10 mouse cellular contexts compared by ENCODE assay signal in the genomic region with DNA sequence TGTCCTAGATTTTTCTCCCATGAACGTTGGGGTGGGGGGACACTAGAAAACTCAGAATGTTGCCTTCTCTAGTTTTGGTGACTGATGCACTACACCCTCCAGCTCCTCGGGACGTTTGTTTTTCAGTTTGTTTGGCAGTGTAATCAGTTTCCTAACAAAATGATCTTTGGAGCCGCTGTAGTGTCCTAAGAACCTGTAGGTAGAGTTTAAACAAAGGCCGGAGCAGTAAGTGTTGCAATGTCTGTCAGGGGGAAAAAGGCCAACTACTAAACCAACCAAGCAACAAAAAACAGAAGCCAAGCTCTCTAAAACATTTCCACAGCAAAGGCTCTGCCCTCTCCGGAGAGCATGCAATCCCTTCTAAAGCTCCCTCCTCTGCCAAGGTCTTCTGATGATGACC. TPM values are rescaled to one million over a fixed set of nuclear protein-coding genes. Genes with fewer than 3 reads are reported as not detected.
DNase-seq lines count a peak whose midpoint lies in the region; ATAC-seq and TF ChIP-seq lines count a peak whose summit lies in the region.
"Had no signal": no experiment of that assay in that cellular context is flagged by ENCODE, and none has a peak within 500 bp of the region (broad histone marks: within the 10 kb centered on the region; RNA-seq: fewer than 3 reads in every experiment).

No protein-coding gene starts in this region.

- WGBS in heart, embryonic 12.5 days, result 70% methylated on average over 6 of the region's 6 CpGs
- 72% methylated on average over 6 of the region's 6 CpGs for WGBS in hindbrain, embryonic 10.5 days
- 50% methylated on average over 6 of the region's 6 CpGs for WGBS in liver, postnatal 0 days (ENCODE audit: insufficient replicate concordance)

- peak overlapping the region; percentile 42; the same call in 1 of the 2 replicates for H3K4me3 ChIP-seq in heart, embryonic 12.5 days
- H3K4me3 ChIP-seq in ES-E14 (ENCODE audit: insufficient read depth in 1 of 2, low read depth in 1 of 2, low read length in 2 of 2, poor library complexity in 1 of 2, severe bottlenecking in 1 of 2), result peak overlapping the region; percentile 48 to 52; a peak in 3 of 4 replicates
- peak overlapping the region; percentile 60 for H3K4me3 ChIP-seq in hindbrain, embryonic 10.5 days
- H3K4me3 ChIP-seq in liver, postnatal 0 days (ENCODE audit: low read depth, low read length), result peak overlapping the region; percentile 53

- ATAC-seq in heart, embryonic 12.5 days (ENCODE audit: insufficient number of reproducible peaks, low FRiP score), result no peak
- peak; percentile 84 for ATAC-seq in liver, postnatal 0 days

- TF ChIP-seq CTCF in liver, postnatal 0 days (IDR thresholded peaks at IDR 0.05; ENCODE audit: low read depth), result no peak

- peaks cover 20% of the 10 kb centered on the region; the same call in 1 of the 2 replicates for H3K27me3 ChIP-seq in heart, embryonic 12.5 days (replicated peaks)
- peaks cover 25% of the 10 kb centered on the region for H3K27me3 ChIP-seq in hindbrain, embryonic 10.5 days (ENCODE audit: insufficient read depth, poor library complexity, severe bottlenecking)
- H3K27me3 ChIP-seq in liver, postnatal 0 days (ENCODE audit: insufficient read depth, low read length), result no peaks in the 10 kb centered on the region
- H3K27me3 ChIP-seq: CH12.LX had no signal

- H3K36me3 ChIP-seq in heart, embryonic 12.5 days, result no peaks in the 10 kb centered on the region
- no peaks in the 10 kb centered on the region for H3K36me3 ChIP-seq in ES-E14 (ENCODE audit: control insufficient read depth, insufficient read depth, low read length, poor library complexity, severe bottlenecking)
- H3K36me3 ChIP-seq in hindbrain, embryonic 10.5 days, result no peaks in the 10 kb centered on the region
- H3K36me3 ChIP-seq in liver, postnatal 0 days (replicated peaks; ENCODE audit: insufficient read depth, low read length), result no peaks in the 10 kb centered on the region

- DNase-seq in heart, adult 11 months, result no peak
- DNase-seq in ES-E14 (ENCODE audit: low read depth, low spot score), result no peak
- no peak for DNase-seq in hindbrain, embryonic 10.5 days (ENCODE audit: low spot score)
- DNase-seq in liver, postnatal 0 days, result peak; percentile 24
- DNase-seq in B cell, adult 2 months, result no peak
- no peak for DNase-seq in urinary bladder, adult 2 months (ENCODE audit: low spot score)
- no peak for DNase-seq in frontal cortex, postnatal 10 days (ENCODE audit: low spot score in 2 of 2)
- DNase-seq: layer of hippocampus, adult 9-11 months had no signal

- H3K4me1 ChIP-seq in heart, embryonic 12.5 days (replicated peaks), result no peaks in the 10 kb centered on the region
- no peaks in the 10 kb centered on the region for H3K4me1 ChIP-seq in ES-E14 (ENCODE audit: control insufficient read depth in 2 of 2, insufficient read depth in 2 of 2, low read length in 2 of 2, poor library complexity in 1 of 2)
- H3K4me1 ChIP-seq in hindbrain, embryonic 10.5 days (replicated peaks), result peaks cover 8% of the 10 kb centered on the region
- H3K4me1 ChIP-seq in liver, postnatal 0 days (ENCODE audit: insufficient read depth), result peaks cover 2% of the 10 kb centered on the region; the same call in 1 of the 2 replicates

- in situ Hi-C loops in ES-E14 (cut with MboI; ENCODE audit: low sequenced_read_pairs in 2 of 2, unreplicated experiment in 2 of 2), result no loop called here

- no peak overlapping the region for H3K9ac ChIP-seq in heart, embryonic 12.5 days
- H3K9ac ChIP-seq in ES-E14 (ENCODE audit: insufficient read depth, low read depth, low read length, poor library complexity, severe bottlenecking), result no peak overlapping the region
- H3K9ac ChIP-seq in liver, postnatal 0 days (replicated peaks), result peak overlapping the region; percentile 77

- peak overlapping the region; percentile 85 for H3K4me2 ChIP-seq in heart, embryonic 12.5 days
- H3K4me2 ChIP-seq in liver, postnatal 0 days (ENCODE audit: low read depth, low read length), result peak overlapping the region; percentile 60

- no peaks in the 10 kb centered on the region for H3K9me3 ChIP-seq in heart, embryonic 12.5 days (replicated peaks)
- H3K9me3 ChIP-seq in ES-E14 (ENCODE audit: control insufficient read depth, insufficient read depth, low read depth, low read length), result no peaks in the 10 kb centered on the region
- no peaks in the 10 kb centered on the region for H3K9me3 ChIP-seq in hindbrain, embryonic 10.5 days
- H3K9me3 ChIP-seq in liver, postnatal 0 days (ENCODE audit: low read length), result no peaks in the 10 kb centered on the region

- TF ChIP-seq EP300 in liver, postnatal 0 days (IDR thresholded peaks at IDR 0.05; ENCODE audit: low read depth), result no peak

- H3K27ac ChIP-seq in heart, embryonic 12.5 days (ENCODE audit: poor library complexity, severe bottlenecking), result no peak overlapping the region
- no peak overlapping the region for H3K27ac ChIP-seq in ES-E14 (ENCODE audit: insufficient read depth, low read depth, low read length, poor library complexity, severe bottlenecking)
- H3K27ac ChIP-seq in hindbrain, embryonic 10.5 days, result no peak overlapping the region
- H3K27ac ChIP-seq in liver, postnatal 0 days (ENCODE audit: low read depth), result peak overlapping the region; percentile 98

TF ChIP-seq in ES-E14, 5 proteins besides CTCF, POLR2A, EP300 and RAD21:
- TF ChIP-seq CHD2 (IDR thresholded peaks at IDR 0.05; ENCODE audit: low read depth, low read length), result no peak
- TF ChIP-seq HCFC1 (IDR thresholded peaks at IDR 0.05; ENCODE audit: borderline replicate concordance, insufficient read depth, low read length), result no peak
- no peak for TF ChIP-seq ZC3H11A (IDR thresholded peaks at IDR 0.05; ENCODE audit: borderline replicate concordance, low read depth, low read length)
- TF ChIP-seq MAFK (IDR thresholded peaks at IDR 0.05; ENCODE audit: insufficient read depth, low read depth, low read length), result no peak
- TF ChIP-seq ZNF384 (IDR thresholded peaks at IDR 0.05; ENCODE audit: low read depth, low read length), result no peak

RNA-seq across cellular contexts. Expression of a gene that starts 0.5 kb away (rescaled TPM):
- polyA plus RNA-seq in heart, embryonic 12.5 days (2016; fragmentation: Nextera tagmentation; extraction: Ambion mirVana), result not detected in 2 replicates
- total RNA-seq in ES-E14 (2012; rRNA removed), result not detected in 2 replicates
- not detected in 2 replicates for polyA plus RNA-seq in hindbrain, embryonic 10.5 days (2016; fragmentation: Nextera tagmentation; extraction: Ambion mirVana)
- 30.0 TPM in 2 replicates for polyA plus RNA-seq in liver, postnatal 0 days (2015; fragmentation: Nextera tagmentation; extraction: Ambion mirVana)
- not detected in 2 replicates for polyA plus RNA-seq in urinary bladder, adult 2 months (2012; rRNA removed)

Comparison
In these comparisons a context has a peak if more than half of its experiments do, and no peak if none do; other contexts are left out.
1. RNA of a gene that starts 0.5 kb away (polyA plus RNA-seq): 30.0 TPM in liver, postnatal 0 days; not detected in urinary bladder, adult 2 months, not detected in hindbrain, embryonic 10.5 days and not detected in heart, embryonic 12.5 days; every median in the first group is over 10 times any median in the second.
2. Peak in every context shown above with its lines, with median percentiles within 50 percentile points of each other: H3K4me3 ChIP-seq.